Mouse (Mus musculus) spleen, postnatal 10 days (tissue): ENCODE results near the gene Fgfr2.
A peak's percentile ranks its signal among the peaks of the same experiment; 100 is the strongest.

ENCODE experiments used
- DNase-seq, 2 experiments: peaks; one replicate each; pipeline ENCODE4 v3.0.0; 2021 to 2022; ENCODE audit warnings: low spot score in 2 of 2

Gene Fgfr2

GRCm38 (mm10) chr7:131554341-131555180 lies 1568.6 kb downstream of the Fgfr2 start:
- DNase-seq = peak in 1 of 2 experiments; percentile 22

- peak in 1 of 2 experiments; percentile 48 for DNase-seq
These were observed 1569.4 kb downstream of the Fgfr2 start for GRCm38 (mm10) chr7:131553771-131554175.

GRCm38 (mm10) chr7:131552781-131553180 lies 1570.4 kb downstream of the Fgfr2 start:
- no peak for DNase-seq

- DNase-seq = no peak
These were observed 1571.0 kb downstream of the Fgfr2 start for GRCm38 (mm10) chr7:131551931-131552741.

- no peak for DNase-seq
These were observed 1571.7 kb downstream of the Fgfr2 start for GRCm38 (mm10) chr7:131551471-131551870.

GRCm38 (mm10) chr7:131548473-131548872 lies 1574.7 kb downstream of the Fgfr2 start, which contains the start of gene Hmx2:
Gene Hmx2, plus strand, starts transcription at chr7:131548773.
- DNase-seq = no peak

GRCm38 (mm10) chr7:131547481-131547880 lies 1575.7 kb downstream of the Fgfr2 start:
- no peak for DNase-seq

GRCm38 (mm10) chr7:131546423-131546822 lies 1576.7 kb downstream of the Fgfr2 start:
- no peak for DNase-seq

- no peak for DNase-seq
These were observed 1577.3 kb downstream of the Fgfr2 start for GRCm38 (mm10) chr7:131545701-131546385.

- DNase-seq = no peak
These were observed 1578.3 kb downstream of the Fgfr2 start for GRCm38 (mm10) chr7:131544871-131545270.

GRCm38 (mm10) chr7:131543623-131544481 lies 1579.3 kb downstream of the Fgfr2 start:
- no peak for DNase-seq

- DNase-seq = peak in 1 of 2 experiments; percentile 23
These were observed 1580.1 kb downstream of the Fgfr2 start for GRCm38 (mm10) chr7:131542872-131543622.

GRCm38 (mm10) chr7:131542115-131542871 lies 1580.9 kb downstream of the Fgfr2 start, which contains the start of gene Hmx3:
Gene Hmx3, plus strand, starts transcription at chr7:131542867.
- peak in 1 of 2 experiments; percentile 24 for DNase-seq

GRCm38 (mm10) chr7:131541184-131542114 lies 1581.7 kb downstream of the Fgfr2 start:
- no peak for DNase-seq

GRCm38 (mm10) chr7:131539979-131540378 lies 1583.2 kb downstream of the Fgfr2 start:
- DNase-seq = peak in 1 of 2 experiments; percentile 84

GRCm38 (mm10) chr7:131503739-131504138 lies 1619.4 kb downstream of the Fgfr2 start:
- DNase-seq = no peak

GRCm38 (mm10) chr7:131478403-131478802 lies 1644.7 kb downstream of the Fgfr2 start:
- DNase-seq = no peak

- DNase-seq = no peak
These were observed 1646.0 kb downstream of the Fgfr2 start for GRCm38 (mm10) chr7:131477140-131477539.
